Mouse (Mus musculus): ENCODE data around the gene Wdr90. TPM values are rescaled to one million over a fixed set of nuclear protein-coding genes. Genes with fewer than 3 reads are reported as not detected.

Gene Wdr90
- polyA plus RNA-seq, 1 experiment, result 34.5 TPM

DNA sequence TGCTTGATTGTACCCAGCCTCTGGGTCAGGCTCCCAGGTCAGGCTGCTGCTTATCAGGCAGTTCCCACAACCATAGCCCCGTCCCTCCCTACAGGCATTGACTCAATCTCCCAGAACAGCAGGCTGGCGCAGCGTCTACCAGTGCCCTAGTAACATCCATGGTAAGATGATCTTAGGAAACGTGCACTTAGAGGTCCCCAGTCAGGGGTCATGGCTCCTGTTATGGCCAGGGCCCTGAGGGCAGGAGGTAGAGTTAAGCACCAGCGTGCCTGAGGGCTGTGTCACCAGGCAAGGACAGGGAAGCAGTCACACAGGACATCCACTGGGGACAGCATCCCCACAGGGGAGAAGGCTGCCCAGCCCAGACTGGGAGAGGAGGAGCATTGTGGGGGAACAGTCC is 21.0 kb upstream of the Wdr90 start:
- TF ChIP-seq CTCF (IDR thresholded peaks at IDR 0.05; ENCODE audit: extremely low read depth, insufficient read depth, insufficient read length, insufficient replicate concordance) (no peak), POLR2A (IDR thresholded peaks at IDR 0.05; ENCODE audit: low read depth, low read length) (no peak)
- Histone ChIP-seq H3K27me3 (ENCODE audit: control insufficient read depth, insufficient read depth, low read length) (no peaks in the 10 kb centered on the region), H3K4me1 (ENCODE audit: control insufficient read depth, insufficient read depth, insufficient read length) (no peaks in the 10 kb centered on the region), H3K4me3 (ENCODE audit: extremely low read depth, insufficient read depth, insufficient read length) (no peak overlapping the region), H3K27ac (ENCODE audit: insufficient read depth, low read length) (no peak overlapping the region), H3K36me3 (ENCODE audit: control insufficient read depth, insufficient read depth, low read length) (peaks cover 21% of the 10 kb centered on the region)
- 77% methylated on average over 5 of the region's 5 CpGs for WGBS
- no peak for DNase-seq (ENCODE audit: low read depth in 1 of 2, low spot score in 2 of 2)

DNA sequence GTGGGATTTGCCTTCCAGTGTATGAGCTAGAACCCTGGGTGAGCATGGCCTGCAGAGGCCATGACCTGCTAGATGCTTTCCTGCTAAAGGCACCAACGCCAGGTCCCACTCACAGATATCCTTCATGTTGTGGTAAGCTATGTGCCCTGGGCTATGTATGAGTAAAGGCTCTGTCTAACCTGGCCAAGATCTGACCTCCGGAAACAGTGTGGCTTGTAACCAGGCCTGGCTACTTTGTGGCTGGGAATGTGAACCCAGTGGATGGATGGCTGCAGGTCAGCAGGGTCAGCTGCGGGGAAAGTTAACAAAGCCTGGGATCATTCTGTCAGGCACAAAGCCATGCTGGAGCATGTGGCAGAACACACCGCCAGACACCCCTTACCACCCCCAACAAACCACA is 20.4 kb upstream of the Wdr90 start:
- Histone ChIP-seq H3K4me3 (ENCODE audit: extremely low read depth, insufficient read depth, insufficient read length) (no peak overlapping the region), H3K27ac (ENCODE audit: insufficient read depth, low read length) (no peak overlapping the region), H3K36me3 (ENCODE audit: control insufficient read depth, insufficient read depth, low read length) (peaks cover 21% of the 10 kb centered on the region), H3K27me3 (ENCODE audit: control insufficient read depth, insufficient read depth, low read length) (no peaks in the 10 kb centered on the region), H3K4me1 (ENCODE audit: control insufficient read depth, insufficient read depth, insufficient read length) (no peaks in the 10 kb centered on the region; the same call in 1 of the 2 replicates)
- no peak for TF ChIP-seq POLR2A (IDR thresholded peaks at IDR 0.05; ENCODE audit: low read depth, low read length)
- TF ChIP-seq CTCF (IDR thresholded peaks at IDR 0.05; ENCODE audit: extremely low read depth, insufficient read depth, insufficient read length, insufficient replicate concordance), result no peak
- 90% methylated on average over 4 of the region's 4 CpGs for WGBS
- no peak for DNase-seq (ENCODE audit: low read depth in 1 of 2, low spot score in 2 of 2)

DNA sequence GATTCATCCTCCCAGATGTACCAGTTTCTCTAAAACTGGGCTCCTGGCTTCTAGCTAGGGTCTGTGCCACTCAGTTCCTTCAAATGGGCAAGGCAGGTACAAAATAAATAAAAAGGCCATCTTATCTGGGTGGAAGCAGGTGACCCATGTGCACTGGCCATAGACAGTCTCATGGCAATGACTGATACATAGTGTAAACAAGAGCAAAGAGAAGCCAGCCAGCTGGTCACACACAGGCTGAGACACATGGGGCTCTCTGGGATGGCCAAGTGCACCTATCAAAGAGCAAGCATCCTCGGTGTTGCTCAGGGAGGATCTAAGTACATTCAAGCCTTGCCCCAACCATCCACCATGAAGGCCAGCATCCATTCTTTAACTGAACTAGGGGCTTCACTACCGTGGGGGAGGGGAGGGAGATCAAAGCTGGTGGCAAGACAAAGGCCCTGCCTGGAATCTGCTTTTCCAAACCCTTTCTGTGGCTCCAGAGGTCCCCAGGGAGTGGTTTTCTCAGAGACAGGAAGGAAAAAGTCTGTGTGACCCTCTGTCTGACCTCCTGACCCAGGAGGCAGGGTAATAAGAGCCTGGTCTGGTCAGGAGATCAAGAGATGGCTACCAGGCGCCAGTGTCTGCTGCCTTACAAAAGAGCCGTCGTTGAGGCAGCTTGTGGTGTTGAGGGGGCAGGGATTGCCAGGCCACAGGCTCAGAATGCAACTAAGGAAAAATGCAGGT is 19.8 kb upstream of the Wdr90 start:
- peaks cover 21% of the 10 kb centered on the region for H3K36me3 ChIP-seq (ENCODE audit: control insufficient read depth, insufficient read depth, low read length)
- H3K4me3 ChIP-seq (ENCODE audit: extremely low read depth, insufficient read depth, insufficient read length), result no peak overlapping the region
- TF ChIP-seq POLR2A (IDR thresholded peaks at IDR 0.05; ENCODE audit: low read depth, low read length), result no peak
- no peak for TF ChIP-seq CTCF (IDR thresholded peaks at IDR 0.05; ENCODE audit: extremely low read depth, insufficient read depth, insufficient read length, insufficient replicate concordance)
- H3K4me1 ChIP-seq (ENCODE audit: control insufficient read depth, insufficient read depth, insufficient read length), result no peaks in the 10 kb centered on the region; the same call in 1 of the 2 replicates
- no peak for DNase-seq (ENCODE audit: low read depth in 1 of 2, low spot score in 2 of 2)
- no peaks in the 10 kb centered on the region for H3K27me3 ChIP-seq (ENCODE audit: control insufficient read depth, insufficient read depth, low read length)
- 75% methylated on average over 5 of the region's 5 CpGs for WGBS
- no peak overlapping the region for H3K27ac ChIP-seq (ENCODE audit: insufficient read depth, low read length)

- WGBS, result 77% methylated on average over 5 of the region's 5 CpGs
- no peak for TF ChIP-seq POLR2A (IDR thresholded peaks at IDR 0.05; ENCODE audit: low read depth, low read length)
- no peak for TF ChIP-seq CTCF (IDR thresholded peaks at IDR 0.05; ENCODE audit: extremely low read depth, insufficient read depth, insufficient read length, insufficient replicate concordance)
- H3K4me1 ChIP-seq (ENCODE audit: control insufficient read depth, insufficient read depth, insufficient read length), result no peaks in the 10 kb centered on the region; the same call in 1 of the 2 replicates
- no peaks in the 10 kb centered on the region for H3K27me3 ChIP-seq (ENCODE audit: control insufficient read depth, insufficient read depth, low read length)
- DNase-seq (ENCODE audit: low read depth in 1 of 2, low spot score in 2 of 2), result no peak
- no peak within 1 kb of the TSS for H3K4me3 ChIP-seq (ENCODE audit: extremely low read depth, insufficient read depth, insufficient read length)
- H3K27ac ChIP-seq (ENCODE audit: insufficient read depth, low read length), result no peak within 1 kb of the TSS
- H3K36me3 ChIP-seq (ENCODE audit: control insufficient read depth, insufficient read depth, low read length), result peaks cover 21% of the 10 kb centered on the region
Measured at GRCm38 (mm10) chr17:25880196-25880910, 19.1 kb upstream of the Wdr90 start, which contains the start of gene Wfikkn1. Gene Wfikkn1, minus strand, starts transcription at chr17:25880858.

- Histone ChIP-seq H3K4me3 (ENCODE audit: extremely low read depth, insufficient read depth, insufficient read length) (no peak overlapping the region), H3K27me3 (ENCODE audit: control insufficient read depth, insufficient read depth, low read length) (no peaks in the 10 kb centered on the region), H3K36me3 (ENCODE audit: control insufficient read depth, insufficient read depth, low read length) (peaks cover 18% of the 10 kb centered on the region), H3K4me1 (ENCODE audit: control insufficient read depth, insufficient read depth, insufficient read length) (no peaks in the 10 kb centered on the region; the same call in 1 of the 2 replicates), H3K27ac (ENCODE audit: insufficient read depth, low read length) (no peak overlapping the region)
- TF ChIP-seq CTCF (IDR thresholded peaks at IDR 0.05; ENCODE audit: extremely low read depth, insufficient read depth, insufficient read length, insufficient replicate concordance) (no peak), POLR2A (IDR thresholded peaks at IDR 0.05; ENCODE audit: low read depth, low read length) (no peak)
- WGBS, result 94% methylated on average over 8 of the region's 8 CpGs
- no peak for DNase-seq (ENCODE audit: low read depth in 1 of 2, low spot score in 2 of 2)
Measured at GRCm38 (mm10) chr17:25879750-25880149, 18.4 kb upstream of the Wdr90 start.

DNA sequence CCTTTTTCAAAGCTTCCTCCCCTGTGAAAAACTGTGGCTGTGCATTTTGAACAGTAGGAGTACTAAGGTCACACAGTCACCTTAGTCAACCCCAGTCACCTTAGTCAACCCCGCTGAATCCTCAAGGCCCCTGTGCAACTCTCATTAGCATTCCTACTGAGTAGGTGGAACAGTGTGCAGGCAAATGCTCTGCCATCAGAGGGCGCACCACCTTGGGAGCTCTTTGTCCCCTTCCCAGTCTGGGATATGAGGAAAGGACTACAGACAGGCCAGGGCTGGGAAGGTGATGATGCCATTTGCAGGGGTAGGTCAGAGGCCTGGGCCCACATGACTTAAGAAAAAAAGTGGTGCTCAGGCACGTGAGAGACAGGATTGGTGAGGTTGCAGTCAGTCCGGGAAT is 18.0 kb upstream of the Wdr90 start:
- DNase-seq (ENCODE audit: low read depth in 1 of 2, low spot score in 2 of 2), result no peak
- no peak overlapping the region for H3K27ac ChIP-seq (ENCODE audit: insufficient read depth, low read length)
- no peaks in the 10 kb centered on the region; the same call in 1 of the 2 replicates for H3K4me1 ChIP-seq (ENCODE audit: control insufficient read depth, insufficient read depth, insufficient read length)
- H3K27me3 ChIP-seq (ENCODE audit: control insufficient read depth, insufficient read depth, low read length), result no peaks in the 10 kb centered on the region
- 87% methylated on average over 4 of the region's 4 CpGs for WGBS
- no peak for TF ChIP-seq POLR2A (IDR thresholded peaks at IDR 0.05; ENCODE audit: low read depth, low read length)
- TF ChIP-seq CTCF (IDR thresholded peaks at IDR 0.05; ENCODE audit: extremely low read depth, insufficient read depth, insufficient read length, insufficient replicate concordance), result peak; percentile 7; the same call in 1 of the 2 replicates
- H3K36me3 ChIP-seq (ENCODE audit: control insufficient read depth, insufficient read depth, low read length), result peaks cover 14% of the 10 kb centered on the region
- H3K4me3 ChIP-seq (ENCODE audit: extremely low read depth, insufficient read depth, insufficient read length), result no peak overlapping the region
